Mouse (Mus musculus): Measurements from ENCODE around the gene Gm16181. TPM values are rescaled to one million over a fixed set of nuclear protein-coding genes. Genes with fewer than 3 reads are reported as not detected.

The Gm16181 gene
- polyA plus RNA-seq, 1 experiment: not detected

DNA sequence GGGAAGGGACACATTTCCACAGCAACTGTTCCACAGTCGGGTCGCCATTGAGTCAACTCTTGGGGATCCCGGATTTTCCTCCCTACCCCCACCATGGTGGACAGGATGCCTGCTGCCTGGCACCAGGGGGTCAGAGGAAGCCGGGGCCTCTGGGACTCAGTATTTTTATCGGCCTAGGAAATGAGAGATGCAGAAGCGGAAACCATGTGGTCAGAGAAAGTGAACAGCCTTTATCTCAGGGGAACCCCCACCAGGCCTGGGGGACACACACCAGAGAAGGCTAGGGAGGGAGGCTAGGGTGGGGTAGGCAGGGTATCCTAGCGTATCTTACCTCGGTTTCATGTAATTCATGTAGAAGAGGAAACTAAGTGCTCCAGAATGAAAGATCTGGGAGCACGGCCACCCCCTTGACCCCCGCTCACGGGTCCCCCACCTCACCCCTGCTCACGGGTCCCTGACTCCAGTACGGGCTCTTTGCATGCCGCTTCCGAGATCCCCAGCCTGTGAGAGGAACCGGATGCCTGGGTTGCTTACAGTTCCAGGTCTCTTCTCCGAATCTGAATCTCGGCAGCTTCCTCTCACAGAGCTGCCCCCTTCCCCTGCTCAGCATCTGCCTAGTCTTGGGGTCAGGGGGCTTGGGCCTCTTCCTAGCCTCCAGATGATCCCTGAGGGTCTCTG lies 2.0 kb upstream of the Gm16181 start:
- no peaks in the 10 kb centered on the region for H3K9me3 ChIP-seq (replicated peaks; ENCODE audit: control insufficient read depth, insufficient read depth, low read length, poor library complexity, severe bottlenecking)

GRCm38 (mm10) chr17:35219601-35220041 lies 1.0 kb upstream of the Gm16181 start:
- no peak for TF ChIP-seq EP300 (IDR thresholded peaks at IDR 0.05; ENCODE audit: insufficient read depth, low read depth, low read length)
- TF ChIP-seq POLR2A (IDR thresholded peaks at IDR 0.05; ENCODE audit: insufficient read depth, low read length): no peak
- no peak for TF ChIP-seq CTCF (IDR thresholded peaks at IDR 0.05; ENCODE audit: low read depth, low read length)
- Histone ChIP-seq H3K9ac (ENCODE audit: low read depth, poor library complexity, severe bottlenecking) (no peak overlapping the region), H3K36me3 (ENCODE audit: control insufficient read depth, insufficient read depth, low read length, poor library complexity, severe bottlenecking) (no peaks in the 10 kb centered on the region), H3K27ac (ENCODE audit: insufficient read depth, low read length) (no peak overlapping the region), H3K4me1 (ENCODE audit: control insufficient read depth, insufficient read depth, low read length) (no peaks in the 10 kb centered on the region), H3K27me3 (ENCODE audit: control insufficient read depth, insufficient read depth, low read length, poor library complexity, severe bottlenecking) (no peaks in the 10 kb centered on the region), H3K4me3 (ENCODE audit: low read depth, low read length) (no peak overlapping the region), H3K9me3 (replicated peaks; ENCODE audit: control insufficient read depth, insufficient read depth, low read length, poor library complexity, severe bottlenecking) (no peaks in the 10 kb centered on the region)

More for the DNA sequence above, 2.0 kb upstream of the Gm16181 start:
- no peak overlapping the region for H3K4me3 ChIP-seq (ENCODE audit: low read depth, low read length)
- H3K9ac ChIP-seq (ENCODE audit: low read depth, poor library complexity, severe bottlenecking): no peak overlapping the region
- no peaks in the 10 kb centered on the region for H3K36me3 ChIP-seq (ENCODE audit: control insufficient read depth, insufficient read depth, low read length, poor library complexity, severe bottlenecking)
- no peaks in the 10 kb centered on the region for H3K27me3 ChIP-seq (ENCODE audit: control insufficient read depth, insufficient read depth, low read length, poor library complexity, severe bottlenecking)
- no peaks in the 10 kb centered on the region for H3K4me1 ChIP-seq (ENCODE audit: control insufficient read depth, insufficient read depth, low read length)
- no peak overlapping the region for H3K27ac ChIP-seq (ENCODE audit: insufficient read depth, low read length)
- no peak for TF ChIP-seq POLR2A (IDR thresholded peaks at IDR 0.05; ENCODE audit: insufficient read depth, low read length)
- TF ChIP-seq EP300 (IDR thresholded peaks at IDR 0.05; ENCODE audit: insufficient read depth, low read depth, low read length): no peak
- no peak for TF ChIP-seq CTCF (IDR thresholded peaks at IDR 0.05; ENCODE audit: low read depth, low read length)

DNA sequence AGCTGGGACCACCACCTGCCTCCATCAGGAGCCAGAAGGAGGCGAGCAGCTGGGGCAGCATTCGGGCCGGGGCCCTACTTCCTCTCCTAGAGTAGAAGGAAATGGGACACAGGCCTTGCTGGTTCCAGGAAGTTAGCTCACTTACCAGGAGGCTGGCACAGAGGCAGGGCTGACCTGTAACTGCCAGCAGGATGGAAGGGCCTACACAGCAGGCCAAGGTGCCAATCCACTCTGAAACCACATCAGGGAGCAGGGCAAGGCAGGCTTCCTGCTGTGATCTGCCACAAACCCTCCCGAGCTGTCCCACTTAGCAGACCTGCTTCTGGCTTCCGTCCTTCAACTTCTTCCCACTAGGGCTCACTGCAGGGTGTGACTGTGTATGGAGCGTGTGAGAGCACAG lies 1.7 kb downstream of the Gm16181 start:
- H3K36me3 ChIP-seq (ENCODE audit: control insufficient read depth, insufficient read depth, low read length, poor library complexity, severe bottlenecking): no peaks in the 10 kb centered on the region
- no peak overlapping the region for H3K4me3 ChIP-seq (ENCODE audit: low read depth, low read length)
- H3K27me3 ChIP-seq (ENCODE audit: control insufficient read depth, insufficient read depth, low read length, poor library complexity, severe bottlenecking): no peaks in the 10 kb centered on the region
- no peak overlapping the region for H3K27ac ChIP-seq (ENCODE audit: insufficient read depth, low read length)
- no peak for TF ChIP-seq CTCF (IDR thresholded peaks at IDR 0.05; ENCODE audit: low read depth, low read length)
- no peak for TF ChIP-seq EP300 (IDR thresholded peaks at IDR 0.05; ENCODE audit: insufficient read depth, low read depth, low read length)
- no peak for TF ChIP-seq POLR2A (IDR thresholded peaks at IDR 0.05; ENCODE audit: insufficient read depth, low read length)
- H3K9ac ChIP-seq (ENCODE audit: low read depth, poor library complexity, severe bottlenecking): no peak overlapping the region
- H3K4me1 ChIP-seq (ENCODE audit: control insufficient read depth, insufficient read depth, low read length): no peaks in the 10 kb centered on the region
- H3K9me3 ChIP-seq (replicated peaks; ENCODE audit: control insufficient read depth, insufficient read depth, low read length, poor library complexity, severe bottlenecking): no peaks in the 10 kb centered on the region

GRCm38 (mm10) chr17:35224641-35225040 lies 4.0 kb downstream of the Gm16181 start:
- Histone ChIP-seq H3K9ac (ENCODE audit: low read depth, poor library complexity, severe bottlenecking) (no peak overlapping the region), H3K27ac (ENCODE audit: insufficient read depth, low read length) (no peak overlapping the region), H3K4me1 (ENCODE audit: control insufficient read depth, insufficient read depth, low read length) (no peaks in the 10 kb centered on the region), H3K36me3 (ENCODE audit: control insufficient read depth, insufficient read depth, low read length, poor library complexity, severe bottlenecking) (0 out of 2 replicates have a peak, but pooled peaks cover 3% of the 10 kb centered on the region), H3K9me3 (replicated peaks; ENCODE audit: control insufficient read depth, insufficient read depth, low read length, poor library complexity, severe bottlenecking) (no peaks in the 10 kb centered on the region), H3K27me3 (ENCODE audit: control insufficient read depth, insufficient read depth, low read length, poor library complexity, severe bottlenecking) (no peaks in the 10 kb centered on the region), H3K4me3 (ENCODE audit: low read depth, low read length) (no peak overlapping the region)
- TF ChIP-seq CTCF (IDR thresholded peaks at IDR 0.05; ENCODE audit: low read depth, low read length): no peak
- TF ChIP-seq EP300 (IDR thresholded peaks at IDR 0.05; ENCODE audit: insufficient read depth, low read depth, low read length): no peak
- TF ChIP-seq POLR2A (IDR thresholded peaks at IDR 0.05; ENCODE audit: insufficient read depth, low read length): no peak

- H3K9me3 ChIP-seq (replicated peaks; ENCODE audit: control insufficient read depth, insufficient read depth, low read length, poor library complexity, severe bottlenecking): no peaks in the 10 kb centered on the region
- no peak overlapping the region for H3K27ac ChIP-seq (ENCODE audit: insufficient read depth, low read length)
- peaks cover 3% of the 10 kb centered on the region; the same call in 1 of the 2 replicates for H3K36me3 ChIP-seq (ENCODE audit: control insufficient read depth, insufficient read depth, low read length, poor library complexity, severe bottlenecking)
- H3K4me1 ChIP-seq (ENCODE audit: control insufficient read depth, insufficient read depth, low read length): no peaks in the 10 kb centered on the region
- no peaks in the 10 kb centered on the region for H3K27me3 ChIP-seq (ENCODE audit: control insufficient read depth, insufficient read depth, low read length, poor library complexity, severe bottlenecking)
- no peak overlapping the region for H3K9ac ChIP-seq (ENCODE audit: low read depth, poor library complexity, severe bottlenecking)
- TF ChIP-seq CTCF (IDR thresholded peaks at IDR 0.05; ENCODE audit: low read depth, low read length): no peak
- TF ChIP-seq POLR2A (IDR thresholded peaks at IDR 0.05; ENCODE audit: insufficient read depth, low read length): no peak
- no peak for TF ChIP-seq EP300 (IDR thresholded peaks at IDR 0.05; ENCODE audit: insufficient read depth, low read depth, low read length)
- no peak overlapping the region for H3K4me3 ChIP-seq (ENCODE audit: low read depth, low read length)
Observed at GRCm38 (mm10) chr17:35225456-35225855, 4.8 kb downstream of the Gm16181 start.

DNA sequence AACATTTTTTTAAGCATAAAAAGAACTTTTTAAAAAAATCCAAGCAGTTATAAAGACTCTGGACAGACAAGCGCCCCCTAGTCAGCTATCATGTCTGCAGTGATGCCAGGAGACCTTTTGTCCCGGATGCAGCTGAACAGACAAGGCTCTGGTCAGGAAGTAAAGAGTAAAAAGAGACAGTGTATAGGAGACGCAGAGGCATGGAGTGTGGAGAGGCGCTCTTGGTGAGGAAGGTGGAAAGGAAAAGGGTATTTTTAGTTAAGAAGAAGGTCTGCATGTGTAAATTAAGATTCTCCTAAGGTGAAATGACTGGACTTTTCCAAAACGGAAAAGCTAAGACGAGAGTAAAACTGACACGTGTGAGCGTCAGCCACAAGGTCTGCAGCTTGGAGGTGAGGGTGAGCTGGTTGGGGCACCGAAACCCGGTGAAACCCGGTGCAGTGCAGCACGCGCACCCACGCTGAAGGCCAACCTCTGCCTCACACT lies 6.0 kb downstream of the Gm16181 start:
- Histone ChIP-seq H3K36me3 (ENCODE audit: control insufficient read depth, insufficient read depth, low read length, poor library complexity, severe bottlenecking) (peaks cover 9% of the 10 kb centered on the region; the same call in 1 of the 2 replicates), H3K27ac (ENCODE audit: insufficient read depth, low read length) (no peak overlapping the region), H3K9ac (ENCODE audit: low read depth, poor library complexity, severe bottlenecking) (no peak overlapping the region), H3K27me3 (ENCODE audit: control insufficient read depth, insufficient read depth, low read length, poor library complexity, severe bottlenecking) (no peaks in the 10 kb centered on the region), H3K4me3 (ENCODE audit: low read depth, low read length) (no peak overlapping the region), H3K9me3 (replicated peaks; ENCODE audit: control insufficient read depth, insufficient read depth, low read length, poor library complexity, severe bottlenecking) (no peaks in the 10 kb centered on the region), H3K4me1 (ENCODE audit: control insufficient read depth, insufficient read depth, low read length) (no peaks in the 10 kb centered on the region)
- no peak for TF ChIP-seq EP300 (IDR thresholded peaks at IDR 0.05; ENCODE audit: insufficient read depth, low read depth, low read length)
- no peak for TF ChIP-seq POLR2A (IDR thresholded peaks at IDR 0.05; ENCODE audit: insufficient read depth, low read length)
- no peak for TF ChIP-seq CTCF (IDR thresholded peaks at IDR 0.05; ENCODE audit: low read depth, low read length)

All from ES-Bruce4 (cell line).